Mouse (Mus musculus) mouse embryonic stem cell (cell line): Measurements from ENCODE around the gene 4931422A03Rik.

Source experiments
- in situ Hi-C, 2 experiments: fragments of 300-500 bp; cut with MboI; formaldehyde crosslinking; loops; 1 replicate in 1 of 2; 3 replicates in 1 of 2; pipeline ENCODE4 v1.14.3; 2019 to 2020; ENCODE audit warnings: low sequenced_read_pairs in 2 of 2, low pct_unique_long_range_greater_than_20kb in 1 of 2, mixed read lengths in 1 of 2; ENCODE audit not compliant: unreplicated experiment in 1 of 2

The 4931422A03Rik gene

GRCm38 (mm10) chr2:103955714-103956113 is 72.4 kb downstream of the 4931422A03Rik start:
- in situ Hi-C loops, result no loop called here

DNA sequence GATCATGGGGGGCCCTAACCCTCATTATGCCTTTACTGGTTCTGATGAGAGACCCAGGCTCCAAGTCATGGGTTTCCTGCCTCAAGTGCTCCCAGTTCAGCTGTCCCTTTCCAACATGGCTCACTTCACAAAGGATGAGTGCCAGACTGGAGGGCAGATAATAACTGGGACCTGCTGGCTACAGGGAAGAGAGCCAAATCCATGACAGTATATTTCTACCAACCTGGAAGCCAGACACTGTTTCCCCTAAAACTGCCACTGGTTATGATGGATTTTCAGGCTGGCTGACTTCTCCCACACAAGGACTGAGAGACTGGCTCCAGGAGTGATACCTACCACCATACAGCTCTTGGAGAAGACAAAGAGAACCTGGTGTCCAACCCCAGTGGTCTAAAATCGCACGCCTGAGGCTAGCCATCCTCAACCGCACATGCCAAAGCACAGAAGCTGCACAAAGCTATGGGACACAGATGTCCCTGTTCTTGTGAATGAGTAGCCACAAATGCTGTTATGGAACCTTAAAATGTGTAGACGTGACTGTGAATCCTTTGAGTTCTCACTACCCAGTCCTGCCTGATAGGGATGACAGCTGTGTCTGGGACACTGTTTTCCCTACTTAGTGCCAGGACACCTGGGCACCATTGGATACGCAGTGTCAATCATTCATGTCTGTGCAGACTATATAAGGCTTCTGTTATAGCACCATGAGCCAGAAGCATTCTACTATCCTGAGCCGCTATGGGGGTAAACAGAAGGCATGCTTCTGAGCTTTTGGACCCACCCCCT is 74.9 kb downstream of the 4931422A03Rik start:
- in situ Hi-C loops, result no loop called here

- in situ Hi-C loops, result no loop called here
These were observed 80.0 kb downstream of the 4931422A03Rik start for GRCm38 (mm10) chr2:103947982-103948655.

DNA sequence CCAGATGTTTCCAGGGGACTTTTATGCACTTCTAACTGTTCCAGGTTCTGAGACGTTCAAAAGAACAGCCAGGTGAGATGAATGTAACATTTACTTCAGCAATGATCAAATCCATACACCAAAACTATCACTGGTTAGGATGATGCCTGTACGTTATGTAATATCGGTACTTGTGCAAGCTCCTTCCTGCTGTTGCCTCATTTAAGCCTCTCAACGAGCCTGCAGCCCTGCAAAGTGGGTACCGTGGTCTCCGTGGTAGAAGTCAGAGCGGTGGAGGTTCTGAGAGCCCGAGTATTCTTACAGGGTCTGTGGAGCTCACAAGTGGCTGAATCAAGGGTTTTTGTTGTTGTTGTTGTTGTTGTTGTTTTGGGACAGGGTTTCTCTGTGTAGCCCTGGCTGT is 81.3 kb downstream of the 4931422A03Rik start:
- in situ Hi-C loops, result no loop called here

- in situ Hi-C loops, result no loop called here
These were observed 82.5 kb downstream of the 4931422A03Rik start for GRCm38 (mm10) chr2:103945571-103946092.

DNA sequence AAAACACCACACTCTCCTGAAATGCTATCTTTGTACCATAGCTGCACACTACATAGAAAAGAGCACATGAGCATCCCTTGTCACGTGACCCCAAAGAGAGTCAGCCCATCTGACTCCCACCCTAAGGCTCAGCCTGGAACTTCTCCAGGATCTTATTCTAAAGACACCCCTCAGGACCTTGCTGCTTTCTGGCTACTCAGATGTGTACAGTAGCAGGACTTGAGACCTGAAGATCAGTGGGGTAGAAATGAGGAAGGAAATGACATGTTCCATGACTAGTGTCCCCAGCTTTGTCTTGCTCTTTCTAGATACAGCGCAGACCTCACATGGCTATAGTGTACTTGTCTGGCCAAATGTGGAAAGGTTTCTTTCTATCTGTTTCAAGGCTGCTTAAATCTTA is 83.3 kb downstream of the 4931422A03Rik start:
- in situ Hi-C loops, result no loop called here

GRCm38 (mm10) chr2:103941085-103941484 is 87.1 kb downstream of the 4931422A03Rik start:
- in situ Hi-C loops, result no loop called here

GRCm38 (mm10) chr2:103939003-103939402 is 89.2 kb downstream of the 4931422A03Rik start:
- in situ Hi-C loops, result no loop called here

- in situ Hi-C loops, result no loop called here
These were observed 89.6 kb downstream of the 4931422A03Rik start for GRCm38 (mm10) chr2:103938573-103938972.

- in situ Hi-C loops, result no loop called here
These were observed 90.5 kb downstream of the 4931422A03Rik start for GRCm38 (mm10) chr2:103937670-103938069.

DNA sequence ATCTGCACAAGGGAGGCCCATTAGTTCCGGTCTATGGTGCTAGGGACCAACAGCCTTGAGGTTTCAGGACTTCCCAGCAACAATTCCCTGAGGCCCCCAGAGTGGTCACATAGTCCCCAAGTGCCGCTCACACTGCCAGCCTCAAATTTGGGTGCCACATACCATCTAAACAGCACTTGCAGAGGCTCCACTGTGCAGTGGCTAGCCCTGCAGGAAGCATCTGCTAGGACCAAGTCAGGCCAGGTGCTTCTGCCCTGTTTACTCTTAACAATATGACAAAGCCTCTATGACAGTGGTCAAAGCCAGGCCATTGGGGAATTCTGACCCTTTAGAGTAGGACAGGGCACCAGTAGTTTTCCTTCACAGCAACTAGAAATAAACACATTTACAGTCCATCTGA is 91.5 kb downstream of the 4931422A03Rik start:
- in situ Hi-C loops, result no loop called here

DNA sequence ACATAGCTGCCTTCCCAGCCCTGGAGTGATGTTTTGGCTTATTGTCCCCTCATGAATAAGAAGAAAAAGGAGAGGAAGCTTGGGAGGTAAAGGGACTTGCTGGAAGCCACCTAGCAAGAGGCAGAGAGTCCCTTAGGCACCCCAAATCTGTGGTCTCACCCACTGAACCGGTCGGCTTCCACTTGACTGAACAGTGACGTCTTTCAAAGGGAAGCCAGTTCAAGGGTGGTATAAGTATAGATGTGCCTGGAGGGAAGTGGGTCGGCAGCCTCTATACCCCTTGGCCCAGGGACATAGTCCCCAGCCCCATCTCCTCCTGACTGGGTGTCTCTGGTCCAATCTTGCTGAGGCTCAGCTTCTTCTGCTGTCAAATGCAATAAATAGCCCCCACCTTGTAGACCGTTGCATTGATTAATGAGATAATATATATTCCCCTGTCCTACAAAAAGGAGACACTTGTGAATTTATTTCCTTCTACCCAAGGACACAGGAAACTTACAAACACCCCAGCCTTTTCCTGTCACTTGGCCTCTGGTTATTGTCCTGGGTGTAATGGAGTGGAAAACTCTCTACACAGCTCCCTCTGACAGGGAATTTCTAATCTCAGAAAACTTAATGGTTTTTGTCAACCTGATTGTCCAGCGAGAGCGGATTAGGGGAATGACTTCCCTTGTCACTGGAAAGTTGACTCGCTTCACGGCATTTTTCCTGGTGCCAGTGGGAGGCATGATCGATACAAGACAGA is 92.3 kb downstream of the 4931422A03Rik start:
- in situ Hi-C loops, result no loop called here

- in situ Hi-C loops, result no loop called here
These were observed 93.5 kb downstream of the 4931422A03Rik start for GRCm38 (mm10) chr2:103934670-103935069.

DNA sequence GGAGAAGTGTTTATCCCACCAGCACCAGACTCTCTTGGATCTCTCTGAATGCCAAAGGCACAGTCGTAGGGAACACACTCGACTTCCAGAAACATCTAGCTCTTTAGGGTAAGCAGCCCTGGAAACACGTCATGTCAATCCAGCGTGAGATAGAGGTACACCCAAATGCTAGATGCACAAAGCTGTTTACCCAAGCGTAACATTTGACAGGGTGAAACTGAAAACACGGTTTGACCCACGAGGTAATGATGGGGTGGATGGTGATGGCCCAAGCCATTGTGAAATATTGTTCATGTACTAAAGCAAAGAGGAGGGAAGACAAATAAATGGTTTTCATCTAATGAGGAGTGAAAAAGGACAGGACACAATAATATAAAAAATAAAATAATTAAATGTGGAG is 93.9 kb downstream of the 4931422A03Rik start:
- in situ Hi-C loops, result no loop called here

DNA sequence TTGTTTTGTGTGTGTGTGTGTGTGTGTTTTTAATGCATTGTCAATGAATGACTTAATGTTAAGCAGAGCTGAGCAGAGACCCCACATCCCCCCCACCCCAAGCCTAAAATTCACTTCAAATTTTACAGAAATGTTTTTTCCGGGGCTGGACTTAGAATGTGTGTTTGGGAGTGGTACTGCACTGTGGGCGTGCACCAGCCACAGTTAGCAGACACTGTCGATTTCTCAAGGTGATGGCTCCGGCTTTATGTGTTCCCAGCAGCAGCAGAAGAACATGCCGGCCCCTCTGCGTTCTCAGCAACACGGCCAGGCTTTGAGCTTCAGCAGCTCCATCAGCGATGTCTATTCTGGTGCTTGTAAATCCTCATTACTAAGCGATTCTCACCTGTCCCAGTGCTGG is 95.7 kb downstream of the 4931422A03Rik start:
- in situ Hi-C loops, result no loop called here

DNA sequence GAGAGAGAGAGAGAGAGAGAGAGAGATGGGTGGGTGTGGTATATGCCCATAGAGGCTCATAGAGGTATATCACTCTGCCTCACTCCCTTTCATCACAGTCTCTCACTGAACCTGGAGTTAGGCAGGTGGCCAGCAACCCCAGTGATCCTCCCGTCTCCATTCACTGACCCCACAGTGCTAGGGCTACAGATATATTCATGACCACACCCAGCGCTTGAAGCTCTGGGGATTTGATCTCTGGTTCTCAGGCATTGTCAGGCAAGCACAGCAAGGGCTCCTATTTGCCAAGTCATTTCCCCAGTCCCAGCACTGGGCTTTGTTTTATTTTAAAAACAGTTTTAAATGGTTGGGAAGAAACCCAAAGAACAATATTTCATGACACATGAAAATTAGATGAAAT is 96.1 kb downstream of the 4931422A03Rik start:
- in situ Hi-C loops, result no loop called here

GRCm38 (mm10) chr2:103931511-103931911 is 96.7 kb downstream of the 4931422A03Rik start:
- in situ Hi-C loops, result no loop called here

DNA sequence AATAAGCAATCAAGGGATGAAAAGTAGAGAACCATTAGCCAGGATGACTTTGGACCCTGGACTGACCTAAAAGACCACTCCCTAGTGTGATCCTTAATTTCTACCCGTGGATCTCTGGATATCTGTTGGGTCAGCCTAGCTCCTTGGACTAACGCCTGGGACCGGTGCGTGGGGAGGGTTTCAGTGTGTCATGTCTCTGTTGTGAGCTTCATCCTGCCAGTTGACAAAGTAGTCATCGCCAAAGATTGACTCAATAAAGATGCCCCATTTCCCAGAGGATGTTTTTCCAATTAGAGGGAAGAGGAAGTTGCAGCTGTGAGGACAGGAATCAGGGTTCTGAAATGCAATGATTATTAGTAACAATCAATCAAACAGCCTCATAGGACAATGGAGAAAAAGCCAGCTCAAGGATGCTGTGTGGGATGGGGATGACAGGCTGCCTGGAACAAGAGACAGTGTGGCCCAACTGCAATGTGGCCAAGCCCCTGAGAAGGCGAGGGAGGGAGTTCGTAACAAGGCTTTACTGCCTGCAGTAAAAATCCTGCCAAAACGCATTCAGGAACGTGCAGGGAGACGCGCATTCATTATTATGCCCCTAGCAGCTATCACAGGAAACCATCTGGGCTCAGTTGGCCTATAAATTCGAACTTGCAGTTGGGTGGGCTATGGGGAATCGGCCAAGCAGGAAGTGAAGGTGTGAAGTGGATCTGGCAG is 97.7 kb downstream of the 4931422A03Rik start:
- in situ Hi-C loops, result no loop called here
